Mouse (Mus musculus) intestine, embryonic 14.5 days (tissue): ENCODE results near the gene Hebp1. TPM values are rescaled to one million over a fixed set of nuclear protein-coding genes. Genes with fewer than 3 reads are reported as not detected.

Experiments used
- ATAC-seq: fragments of 200-750 bp; cut with Nextera tagmentation; replicated peaks from 2 replicates; pipeline ENCODE4 v1.8.0; 2017; ENCODE audit warnings: low read depth, moderate number of reproducible peaks, moderate TSS enrichment, moderate library complexity; ENCODE audit not compliant: low FRiP score, low TSS enrichment
- DNase-seq: peaks from one replicate; pipeline ENCODE4 v3.0.0-alpha.2; 2018; ENCODE audit warnings: low spot score
- H3K27ac ChIP-seq: fragments of 300-500 bp; sonication (generic); 2 replicates; pipeline ENCODE4 v1.5.1; 2014; ENCODE audit warnings: low read depth, mild to moderate bottlenecking, control low read depth
- H3K27me3 ChIP-seq: fragments of 300-500 bp; sonication (generic); replicated peaks from 2 replicates; pipeline ENCODE4 v1.6.1; 2014; ENCODE audit warnings: low read length, control low read depth; ENCODE audit not compliant: control insufficient read depth, insufficient read depth
- H3K36me3 ChIP-seq: fragments of 300-500 bp; sonication (generic); 2 replicates; pipeline ENCODE4 v1.6.1; 2014; ENCODE audit warnings: low read length, control low read depth; ENCODE audit not compliant: control insufficient read depth, insufficient read depth
- H3K4me1 ChIP-seq: fragments of 300-500 bp; sonication (generic); replicated peaks from 2 replicates; pipeline ENCODE4 v1.6.1; 2014; ENCODE audit warnings: low read length, control low read depth, mixed read lengths; ENCODE audit not compliant: control insufficient read depth, insufficient read depth
- H3K4me2 ChIP-seq: fragments of 300-500 bp; sonication (generic); 2 replicates; pipeline ENCODE4 v1.6.1; 2014; ENCODE audit warnings: low read length
- H3K4me3 ChIP-seq: fragments of 300-500 bp; sonication (generic); 2 replicates; pipeline ENCODE4 v1.5.1; 2014; ENCODE audit warnings: low read depth, low read length, control low read depth, mixed read lengths
- H3K9ac ChIP-seq: fragments of 300-500 bp; sonication (generic); 2 replicates; pipeline ENCODE4 v1.6.1; 2014; ENCODE audit warnings: mild to moderate bottlenecking, low read length
- H3K9me3 ChIP-seq: fragments of 300-500 bp; sonication (generic); 2 replicates; pipeline ENCODE4 v1.6.1; 2016; ENCODE audit warnings: low read length, control low read depth; ENCODE audit not compliant: control insufficient read depth
- WGBS: fragments of 180-500 bp; shearing (Covaris S2); extraction: QIAGEN DNeasy Blood & Tissue Kit; methylation state at CpG from one replicate; pipeline ENCODE4 v1.1.7; 2014; 5-methylcytosine and 5-hydroxymethylcytosine counted together
- polyA plus RNA-seq: library from polyadenylated mRNA; unstranded; fragments of >200 nt; fragmentation: Nextera tagmentation; extraction: Ambion mirVana; gene quantifications from 2 replicates; pipeline ENCODE4 v1.2.1, GENCODE M21; 2014

Hebp1 gene
- polyA plus RNA-seq, 1 experiment from 2014 or later, result 14.7 TPM

DNA sequence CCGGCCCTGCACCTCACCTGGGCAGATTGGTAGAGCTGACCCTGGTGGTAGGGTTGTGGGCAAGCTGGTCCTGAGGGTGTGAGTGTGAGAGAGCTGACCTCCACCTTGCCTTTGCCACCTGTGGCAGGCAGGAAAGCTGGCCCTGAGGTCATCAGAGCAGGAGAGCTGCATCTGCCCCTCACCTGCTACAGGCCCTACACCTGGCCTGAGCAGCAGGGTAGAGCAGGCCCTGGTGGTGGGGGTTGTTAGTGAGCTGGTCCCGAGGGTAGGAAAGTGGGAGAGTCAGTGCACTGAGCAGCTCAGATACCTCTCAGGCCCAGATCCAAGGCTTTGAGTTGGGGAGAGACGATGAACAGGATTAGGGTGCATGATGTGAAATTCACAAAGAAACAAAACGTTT, 48.1 kb downstream of the Hebp1 start:
- Histone ChIP-seq H3K9ac (no peak overlapping the region), H3K9me3 (0 out of 2 replicates have a peak, but pooled peaks cover 4% of the 10 kb centered on the region), H3K27me3 (no peaks in the 10 kb centered on the region), H3K27ac (no peak overlapping the region), H3K4me3 (no peak overlapping the region), H3K4me2 (no peak overlapping the region), H3K4me1 (no peaks in the 10 kb centered on the region), H3K36me3 (no peaks in the 10 kb centered on the region)
- WGBS, result 78% methylated on average over 4 of the region's 4 CpGs
- no peak; the same call in 1 of the 2 replicates for ATAC-seq
- no peak for DNase-seq

DNA sequence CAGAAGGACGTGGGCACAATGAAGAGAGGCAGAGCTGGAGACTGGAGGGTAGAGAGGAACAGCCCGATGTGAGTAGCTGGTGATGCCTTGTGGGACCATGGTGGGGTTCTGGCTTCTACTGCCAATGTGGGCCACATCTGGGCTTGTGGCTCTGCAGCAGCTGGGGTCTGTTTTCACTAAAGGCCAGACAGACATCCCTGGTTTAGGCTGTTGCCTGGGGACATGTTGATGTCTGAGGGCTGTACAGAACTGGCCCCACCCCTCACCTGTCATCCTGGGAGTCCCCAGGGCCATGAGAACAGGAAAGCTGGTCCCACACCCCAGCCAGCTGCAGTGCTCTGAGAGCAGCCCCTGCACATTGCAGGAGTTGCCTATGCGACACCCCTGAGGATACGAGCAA, 48.6 kb downstream of the Hebp1 start:
- 0 out of 2 replicates have a peak, but pooled peaks cover 4% of the 10 kb centered on the region for H3K9me3 ChIP-seq
- no peaks in the 10 kb centered on the region for H3K27me3 ChIP-seq
- no peak overlapping the region for H3K4me2 ChIP-seq
- ATAC-seq, result no peak
- no peak for DNase-seq
- H3K4me3 ChIP-seq, result no peak overlapping the region
- H3K36me3 ChIP-seq, result no peaks in the 10 kb centered on the region
- H3K27ac ChIP-seq, result no peak overlapping the region
- H3K4me1 ChIP-seq, result no peaks in the 10 kb centered on the region
- 68% methylated on average over 4 of the region's 4 CpGs for WGBS
- H3K9ac ChIP-seq, result no peak overlapping the region

DNA sequence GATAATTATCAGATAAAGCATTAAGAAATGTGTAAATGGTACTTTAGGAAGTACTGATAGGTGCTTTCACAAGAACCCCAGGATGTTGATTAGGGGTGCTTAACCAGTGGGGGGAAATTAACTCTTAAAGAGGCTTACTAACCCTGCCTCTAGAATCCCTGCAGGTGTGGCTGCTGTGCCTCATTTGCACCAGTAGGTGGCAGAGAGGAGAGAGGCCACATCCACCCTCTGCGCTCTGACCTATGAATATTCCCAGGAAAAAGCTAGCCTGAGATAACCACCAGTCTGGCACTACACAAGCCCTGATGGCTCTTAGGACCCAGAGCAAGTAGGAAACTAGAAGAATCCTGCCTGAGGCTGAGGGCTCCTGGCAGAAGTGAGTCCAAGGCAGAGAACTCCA, 49.3 kb downstream of the Hebp1 start:
- DNase-seq, result peak; percentile 59

DNA sequence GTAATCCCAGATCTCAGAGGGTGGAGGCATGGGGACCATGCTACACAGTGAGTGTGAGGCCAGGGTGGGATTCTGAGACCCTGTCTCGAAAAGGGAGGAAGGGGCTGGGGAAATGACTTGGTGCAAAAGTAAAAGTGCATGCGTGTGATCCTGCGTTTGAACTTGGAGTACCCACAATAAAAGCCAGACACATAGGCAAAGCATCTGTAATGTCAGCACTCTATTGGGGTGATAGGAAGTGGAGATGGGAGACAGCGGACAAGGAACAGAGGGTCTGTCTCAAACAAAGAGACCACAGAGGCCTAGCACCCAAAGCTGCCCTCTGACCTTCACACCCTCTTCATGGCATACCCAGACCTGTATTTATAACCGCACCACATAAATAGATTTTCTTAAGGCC, 51.8 kb downstream of the Hebp1 start:
- DNase-seq (no peak), ATAC-seq (no peak)
- 86% methylated on average over 5 of the region's 5 CpGs for WGBS
- Histone ChIP-seq H3K9me3 (no peaks in the 10 kb centered on the region), H3K36me3 (no peaks in the 10 kb centered on the region), H3K27ac (no peak overlapping the region), H3K9ac (no peak overlapping the region), H3K4me3 (no peak overlapping the region), H3K4me1 (no peaks in the 10 kb centered on the region), H3K27me3 (no peaks in the 10 kb centered on the region), H3K4me2 (no peak overlapping the region)

More for the DNA sequence above, 49.3 kb downstream of the Hebp1 start:
- 0 out of 2 replicates have a peak, but pooled peaks have one; percentile 17 for ATAC-seq
- no peak overlapping the region for H3K27ac ChIP-seq
- no peaks in the 10 kb centered on the region for H3K36me3 ChIP-seq
- 46% methylated on average over 1 of the region's 1 CpGs for WGBS
- 0 out of 2 replicates have a peak, but pooled peaks cover 4% of the 10 kb centered on the region for H3K9me3 ChIP-seq
- no peaks in the 10 kb centered on the region for H3K27me3 ChIP-seq
- H3K4me1 ChIP-seq, result no peaks in the 10 kb centered on the region
- no peak overlapping the region for H3K9ac ChIP-seq
- no peak overlapping the region for H3K4me2 ChIP-seq
- H3K4me3 ChIP-seq, result no peak overlapping the region

DNA sequence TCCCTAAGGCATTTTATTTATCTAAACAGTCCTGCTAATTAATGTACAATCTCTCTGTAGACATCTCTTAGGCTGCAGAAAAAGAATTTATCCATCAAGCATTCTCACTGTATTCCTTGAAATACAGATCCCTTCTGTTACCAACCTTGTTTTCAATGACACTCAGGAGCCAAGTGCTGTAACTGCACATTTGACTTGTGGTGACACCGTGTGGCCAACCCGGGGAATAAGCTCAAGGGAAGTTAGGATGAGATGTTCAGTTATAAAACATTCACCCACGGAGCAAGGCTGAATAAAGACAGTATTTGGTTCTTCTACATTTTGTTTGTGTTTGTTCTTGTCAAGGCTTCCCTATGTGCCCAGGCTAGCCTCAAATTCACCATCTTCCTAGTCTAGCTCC, 53.3 kb downstream of the Hebp1 start:
- H3K36me3 ChIP-seq, result no peaks in the 10 kb centered on the region
- no peak overlapping the region for H3K9ac ChIP-seq
- no peak overlapping the region for H3K4me3 ChIP-seq
- no peak for DNase-seq
- no peaks in the 10 kb centered on the region for H3K4me1 ChIP-seq
- no peak overlapping the region for H3K27ac ChIP-seq
- 9% methylated on average over 3 of the region's 3 CpGs for WGBS
- H3K27me3 ChIP-seq, result no peaks in the 10 kb centered on the region
- ATAC-seq, result no peak
- H3K4me2 ChIP-seq, result no peak overlapping the region
- no peaks in the 10 kb centered on the region for H3K9me3 ChIP-seq

DNA sequence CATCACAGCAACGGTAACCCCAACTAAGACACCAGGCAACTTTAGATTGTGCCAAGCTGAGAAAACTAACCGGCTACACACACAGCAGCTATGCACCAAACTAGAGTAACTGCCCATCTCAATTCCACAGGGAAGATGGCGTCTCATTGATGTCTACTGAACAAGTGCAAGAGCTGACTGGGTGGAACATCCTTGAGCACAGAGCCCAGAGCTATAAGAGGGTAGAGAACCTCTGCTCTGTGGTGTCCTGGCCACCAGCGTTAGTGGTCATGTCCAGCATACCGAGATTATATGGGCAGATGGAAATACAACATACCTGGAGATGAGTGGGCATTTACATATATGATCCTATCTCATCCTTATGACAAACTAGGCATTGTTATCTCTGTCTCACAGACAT, 54.7 kb downstream of the Hebp1 start:
- ATAC-seq (no peak), DNase-seq (no peak)
- H3K27ac ChIP-seq, result no peak overlapping the region
- H3K9me3 ChIP-seq, result no peaks in the 10 kb centered on the region
- H3K9ac ChIP-seq, result no peak overlapping the region
- WGBS, result 95% methylated on average over 5 of the region's 5 CpGs
- no peaks in the 10 kb centered on the region for H3K27me3 ChIP-seq
- H3K4me2 ChIP-seq, result no peak overlapping the region
- H3K4me1 ChIP-seq, result no peaks in the 10 kb centered on the region
- H3K4me3 ChIP-seq, result no peak overlapping the region
- no peaks in the 10 kb centered on the region for H3K36me3 ChIP-seq

DNA sequence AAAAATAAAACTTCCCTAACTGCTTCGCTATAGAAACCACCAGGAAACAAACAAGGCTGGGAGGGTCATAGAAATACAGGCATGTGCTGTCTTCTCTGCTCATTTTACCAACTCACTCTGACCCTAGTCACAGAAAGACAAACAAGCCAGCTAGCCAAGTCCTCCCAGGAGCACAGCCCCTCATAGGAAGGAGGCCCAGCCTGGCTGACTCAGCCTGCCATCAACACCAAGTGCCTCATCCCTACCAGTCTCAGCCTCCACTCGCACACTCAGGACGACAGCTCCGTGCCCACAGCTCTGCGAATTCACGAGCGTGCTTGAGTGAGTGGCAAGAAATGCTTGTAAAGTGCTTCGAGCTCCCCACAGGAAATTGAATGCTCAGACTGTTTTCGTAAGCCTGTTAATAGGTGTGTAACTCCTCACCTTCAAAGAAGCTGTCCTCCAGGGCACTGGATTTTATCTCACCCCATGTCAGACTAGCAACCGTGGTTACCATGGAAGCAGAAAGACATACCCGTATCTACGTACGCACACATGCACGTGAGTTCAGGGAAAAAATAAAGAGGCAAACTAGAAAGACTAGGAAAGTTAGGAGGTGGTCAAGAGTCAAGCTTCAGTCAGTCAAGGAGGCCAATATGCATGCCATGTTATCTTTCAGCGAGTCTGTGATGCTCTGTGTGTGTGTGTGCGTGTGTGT, 56.2 kb downstream of the Hebp1 start:
- 57% methylated on average over 16 of the region's 16 CpGs for WGBS
- 0 out of 2 replicates have a peak, but pooled peaks have one; percentile 4 for ATAC-seq
- no peak overlapping the region for H3K4me3 ChIP-seq
- no peak overlapping the region for H3K27ac ChIP-seq
- no peaks in the 10 kb centered on the region for H3K27me3 ChIP-seq
- H3K9ac ChIP-seq, result no peak overlapping the region
- no peak for DNase-seq
- no peaks in the 10 kb centered on the region for H3K4me1 ChIP-seq
- H3K9me3 ChIP-seq, result no peaks in the 10 kb centered on the region
- H3K4me2 ChIP-seq, result no peak overlapping the region
- no peaks in the 10 kb centered on the region for H3K36me3 ChIP-seq

DNA sequence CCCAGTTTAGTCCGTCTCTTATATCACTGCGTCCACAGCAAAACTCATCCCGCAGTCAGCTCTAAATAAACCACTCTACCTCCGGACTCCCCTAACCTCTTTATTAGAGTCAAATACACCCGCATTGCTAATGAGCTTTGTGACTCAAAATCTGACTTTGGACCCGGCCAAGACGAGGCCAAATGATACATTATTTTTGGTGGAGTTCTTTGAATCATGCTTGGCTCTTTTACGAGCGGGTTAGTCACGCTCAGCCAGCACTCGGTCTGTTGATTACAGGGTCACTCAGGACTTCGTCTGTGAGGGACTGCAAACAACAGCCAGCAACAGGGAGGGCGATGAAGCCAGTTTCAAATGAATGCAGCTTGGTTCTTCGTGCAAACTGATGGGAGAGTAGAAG, 59.1 kb downstream of the Hebp1 start:
- no peaks in the 10 kb centered on the region for H3K27me3 ChIP-seq
- H3K36me3 ChIP-seq, result no peaks in the 10 kb centered on the region
- no peak overlapping the region for H3K9ac ChIP-seq
- DNase-seq (no peak), ATAC-seq (no peak)
- H3K4me2 ChIP-seq, result no peak overlapping the region
- no peaks in the 10 kb centered on the region for H3K4me1 ChIP-seq
- no peak overlapping the region for H3K4me3 ChIP-seq
- 75% methylated on average over 14 of the region's 14 CpGs for WGBS
- H3K27ac ChIP-seq, result no peak overlapping the region
- H3K9me3 ChIP-seq, result no peaks in the 10 kb centered on the region

DNA sequence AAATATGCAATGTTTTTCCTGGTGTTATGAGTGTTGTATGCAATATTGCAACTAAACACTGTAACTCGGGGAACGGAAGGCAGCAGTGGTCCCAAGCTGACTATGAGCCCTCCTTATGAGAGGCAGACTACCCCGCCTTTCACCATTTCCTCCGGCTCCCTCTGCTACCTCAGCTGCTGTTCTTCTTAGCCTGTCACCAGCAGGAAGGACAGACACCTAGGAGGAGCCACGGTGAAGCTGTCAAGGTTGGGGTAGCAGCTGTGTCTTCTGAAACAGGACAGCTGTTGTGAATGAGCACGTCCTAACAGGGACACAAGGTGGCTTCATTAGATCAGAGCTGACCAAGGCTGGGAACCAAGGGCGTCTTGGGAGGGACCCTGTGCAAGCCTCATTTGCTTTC, 59.6 kb downstream of the Hebp1 start:
- no peak overlapping the region for H3K4me3 ChIP-seq
- no peaks in the 10 kb centered on the region for H3K36me3 ChIP-seq
- no peaks in the 10 kb centered on the region for H3K4me1 ChIP-seq
- ATAC-seq (no peak), DNase-seq (no peak)
- no peak overlapping the region for H3K27ac ChIP-seq
- H3K4me2 ChIP-seq, result no peak overlapping the region
- no peak overlapping the region for H3K9ac ChIP-seq
- H3K27me3 ChIP-seq, result no peaks in the 10 kb centered on the region
- WGBS, result 59% methylated on average over 7 of the region's 7 CpGs
- no peaks in the 10 kb centered on the region for H3K9me3 ChIP-seq
